Mouse (Mus musculus) midbrain, embryonic 15.5 days (tissue): Measurements from ENCODE around the gene Cep170b. TPM values are rescaled to one million over a fixed set of nuclear protein-coding genes. Genes with fewer than 3 reads are reported as not detected.

Experiments used
- ATAC-seq: fragments of 200-750 bp; cut with Nextera tagmentation; replicated peaks from 2 replicates; pipeline ENCODE4 v1.8.0; 2017; ENCODE audit warnings: moderate TSS enrichment
- H3K27ac ChIP-seq: fragments of 300-500 bp; sonication (generic); 2 replicates; pipeline ENCODE4 v1.5.1; 2015; ENCODE audit warnings: mild to moderate bottlenecking, inconsistent platforms
- H3K27me3 ChIP-seq: fragments of 300-500 bp; sonication (generic); replicated peaks from 2 replicates; pipeline ENCODE4 v1.6.1; 2015; ENCODE audit warnings: inconsistent platforms
- H3K36me3 ChIP-seq: fragments of 300-500 bp; sonication (generic); replicated peaks from 2 replicates; pipeline ENCODE4 v1.6.1; 2015; ENCODE audit warnings: inconsistent platforms
- H3K4me1 ChIP-seq: fragments of 300-500 bp; sonication (generic); 2 replicates; pipeline ENCODE4 v1.6.1; 2015; ENCODE audit warnings: inconsistent platforms
- H3K4me2 ChIP-seq: fragments of 300-500 bp; sonication (generic); 2 replicates; pipeline ENCODE4 v1.6.1; 2015; ENCODE audit warnings: inconsistent platforms, mild to moderate bottlenecking, moderate library complexity
- H3K4me3 ChIP-seq: fragments of 300-500 bp; sonication (generic); 2 replicates; pipeline ENCODE4 v1.5.1; 2015; ENCODE audit warnings: mild to moderate bottlenecking, inconsistent platforms
- H3K9ac ChIP-seq: fragments of 300-500 bp; sonication (generic); 2 replicates; pipeline ENCODE4 v1.6.1; 2015; ENCODE audit warnings: mild to moderate bottlenecking, inconsistent platforms
- H3K9me3 ChIP-seq: fragments of 300-500 bp; sonication (generic); 2 replicates; pipeline ENCODE4 v1.6.1; 2016; ENCODE audit warnings: inconsistent platforms
- WGBS: fragments of 180-500 bp; shearing (Covaris S2); methylation state at CpG from one replicate; pipeline ENCODE4 v1.1.7; 2015; ENCODE audit warnings: mixed read lengths; 5-methylcytosine and 5-hydroxymethylcytosine counted together
- microRNA-seq: library from miRNA; unstranded; fragments of <30 nt; microRNA quantifications from one replicate; pipeline ENCODE4, GENCODE M21; 2016
- polyA plus RNA-seq: library from polyadenylated mRNA; unstranded; fragments of >200 nt; fragmentation: Nextera tagmentation; extraction: Ambion mirVana; gene quantifications from 2 replicates; pipeline ENCODE4 v1.2.1, GENCODE M21; 2015

The Cep170b gene
- polyA plus RNA-seq, 1 experiment from 2014 or later = 53.7 TPM

GRCm38 (mm10) chr12:112774481-112774880 is 54.2 kb downstream of the Cep170b start:
- H3K9ac ChIP-seq = no peak overlapping the region
- no peaks in the 10 kb centered on the region for H3K36me3 ChIP-seq
- no peaks in the 10 kb centered on the region for H3K9me3 ChIP-seq
- no peak overlapping the region for H3K4me3 ChIP-seq
- no peaks in the 10 kb centered on the region for H3K27me3 ChIP-seq
- no peak overlapping the region for H3K27ac ChIP-seq
- no peaks in the 10 kb centered on the region for H3K4me1 ChIP-seq
- 90% methylated on average over 10 of the region's 10 CpGs for WGBS
- ATAC-seq = no peak
- H3K4me2 ChIP-seq = no peak overlapping the region

- H3K27me3 ChIP-seq = no peaks in the 10 kb centered on the region
- H3K27ac ChIP-seq = no peak overlapping the region
- no peaks in the 10 kb centered on the region for H3K9me3 ChIP-seq
- no peaks in the 10 kb centered on the region for H3K4me1 ChIP-seq
- H3K4me3 ChIP-seq = no peak overlapping the region
- no peak for ATAC-seq
- 81% methylated on average over 8 of the region's 8 CpGs for WGBS
- no peak overlapping the region for H3K4me2 ChIP-seq
- H3K9ac ChIP-seq = no peak overlapping the region
- no peaks in the 10 kb centered on the region for H3K36me3 ChIP-seq
Measured at GRCm38 (mm10) chr12:112791026-112791425, 70.8 kb downstream of the Cep170b start.

- Histone ChIP-seq H3K9me3 (no peaks in the 10 kb centered on the region), H3K9ac (no peak overlapping the region), H3K36me3 (no peaks in the 10 kb centered on the region), H3K27ac (no peak overlapping the region), H3K4me3 (no peak overlapping the region), H3K4me1 (no peaks in the 10 kb centered on the region), H3K27me3 (no peaks in the 10 kb centered on the region), H3K4me2 (no peak overlapping the region)
- WGBS = 76% methylated on average over 13 of the region's 13 CpGs
- ATAC-seq = no peak
Measured at GRCm38 (mm10) chr12:112793601-112794355, 73.5 kb downstream of the Cep170b start.

GRCm38 (mm10) chr12:112794356-112794816 is 74.1 kb downstream of the Cep170b start:
- no peak overlapping the region for H3K27ac ChIP-seq
- ATAC-seq = no peak

GRCm38 (mm10) chr12:112794998-112795397 is 74.7 kb downstream of the Cep170b start:
- no peak for ATAC-seq
- Histone ChIP-seq H3K9me3 (no peaks in the 10 kb centered on the region), H3K4me3 (no peak overlapping the region), H3K27me3 (no peaks in the 10 kb centered on the region), H3K9ac (no peak overlapping the region), H3K4me2 (no peak overlapping the region), H3K36me3 (no peaks in the 10 kb centered on the region), H3K27ac (no peak overlapping the region), H3K4me1 (no peaks in the 10 kb centered on the region)
- WGBS = 87% methylated on average over 5 of the region's 5 CpGs

More at GRCm38 (mm10) chr12:112794356-112794816, 74.1 kb downstream of the Cep170b start:
- Histone ChIP-seq H3K9me3 (no peaks in the 10 kb centered on the region), H3K9ac (no peak overlapping the region), H3K36me3 (no peaks in the 10 kb centered on the region), H3K4me3 (no peak overlapping the region), H3K4me1 (no peaks in the 10 kb centered on the region), H3K4me2 (no peak overlapping the region), H3K27me3 (no peaks in the 10 kb centered on the region)
- 33% methylated on average over 7 of the region's 7 CpGs for WGBS

GRCm38 (mm10) chr12:112795466-112796104 is 75.3 kb downstream of the Cep170b start:
- no peak overlapping the region for H3K27ac ChIP-seq
- H3K9ac ChIP-seq = no peak overlapping the region
- no peak overlapping the region for H3K4me3 ChIP-seq
- WGBS = 69% methylated on average over 18 of the region's 18 CpGs
- no peaks in the 10 kb centered on the region for H3K4me1 ChIP-seq
- peaks cover 2% of the 10 kb centered on the region for H3K27me3 ChIP-seq
- H3K9me3 ChIP-seq = no peaks in the 10 kb centered on the region
- no peak overlapping the region for H3K4me2 ChIP-seq
- no peak for ATAC-seq
- H3K36me3 ChIP-seq = no peaks in the 10 kb centered on the region

Small RNAs within 50 kb of the gene (microRNA-seq; reads per million reads assigned to microRNA genes)
- 1.7 reads per million for gene Mir6940

Other genes starting within 250 kb of the Cep170b start
- 0.22 and 0.24 TPM in 2 replicates for gene A530016L24Rik, start 231.0 kb upstream of the Cep170b start, polyA plus RNA-seq
- gene Tmem179, start 203.7 kb upstream of the Cep170b start, polyA plus RNA-seq = 87.0 and 90.2 TPM in 2 replicates
- 1.0 and 2.4 TPM in 2 replicates for gene Inf2, start 131.7 kb upstream of the Cep170b start, polyA plus RNA-seq
- gene Adssl1, start 100.4 kb upstream of the Cep170b start, polyA plus RNA-seq = 3.1 and 3.6 TPM in 2 replicates
- gene Siva1, start 75.8 kb upstream of the Cep170b start, polyA plus RNA-seq = 51.2 and 59.2 TPM in 2 replicates
- 139 and 162 TPM in 2 replicates for gene Akt1, start 45.6 kb upstream of the Cep170b start, polyA plus RNA-seq
- gene Zbtb42, start 41.6 kb upstream of the Cep170b start, polyA plus RNA-seq = 1.9 and 2.5 TPM in 2 replicates
- gene Pld4, start 40.2 kb downstream of the Cep170b start, polyA plus RNA-seq = 7.3 and 8.6 TPM in 2 replicates
- gene Ahnak2, start 82.2 kb downstream of the Cep170b start, polyA plus RNA-seq = 1.1 and 1.3 TPM in 2 replicates
- 24.4 and 25.1 TPM in 2 replicates for gene Clba1, start 88.5 kb downstream of the Cep170b start, polyA plus RNA-seq
- gene Cdca4, start 109.0 kb downstream of the Cep170b start, polyA plus RNA-seq = 44.1 and 50.1 TPM in 2 replicates
- 0.06 and 0.11 TPM in 2 replicates for gene Gpr132, start 147.8 kb downstream of the Cep170b start, polyA plus RNA-seq
- 16.4 and 18.4 TPM in 2 replicates for gene Jag2, start 209.3 kb downstream of the Cep170b start, polyA plus RNA-seq
- gene Nudt14, start 221.7 kb downstream of the Cep170b start, polyA plus RNA-seq = 60.6 and 60.8 TPM in 2 replicates